Mouse (Mus musculus) embryonic facial prominence, embryonic 11.5 days (tissue): ENCODE data around the gene Apoc1. TPM values are rescaled to one million over a fixed set of nuclear protein-coding genes. Genes with fewer than 3 reads are reported as not detected.

ENCODE experiments used
- ATAC-seq: fragments of 200-750 bp; cut with Nextera tagmentation; replicated peaks from 2 replicates; pipeline ENCODE4 v1.8.0; 2017; ENCODE audit warnings: low read depth; ENCODE audit not compliant: insufficient number of reproducible peaks, low FRiP score, low TSS enrichment
- DNase-seq: peaks from one replicate; pipeline ENCODE4 v3.0.0-alpha.2; 2015; ENCODE audit warnings: low spot score
- H3K27ac ChIP-seq: fragments of 300-500 bp; sonication (generic); replicated peaks from 2 replicates; pipeline ENCODE4 v1.5.1; 2014; ENCODE audit warnings: mild to moderate bottlenecking, low read depth, low read length, control low read depth
- H3K27me3 ChIP-seq: fragments of 300-500 bp; sonication (generic); 2 replicates; pipeline ENCODE4 v1.6.1; 2014; ENCODE audit warnings: mild to moderate bottlenecking, low read length, moderate library complexity, mixed read lengths; ENCODE audit not compliant: control insufficient read depth, insufficient read depth
- H3K36me3 ChIP-seq: fragments of 300-500 bp; sonication (generic); replicated peaks from 2 replicates; pipeline ENCODE4 v1.6.1; 2014; ENCODE audit warnings: low read depth, mild to moderate bottlenecking, low read length, moderate library complexity, mixed read lengths; ENCODE audit not compliant: control insufficient read depth, insufficient read depth
- H3K4me1 ChIP-seq: fragments of 300-500 bp; sonication (generic); 2 replicates; pipeline ENCODE4 v1.6.1; 2014; ENCODE audit warnings: low read length, mixed read lengths; ENCODE audit not compliant: control insufficient read depth, insufficient read depth
- H3K4me2 ChIP-seq: fragments of 300-500 bp; sonication (generic); 2 replicates; pipeline ENCODE4 v1.6.1; 2014; ENCODE audit warnings: low read depth, mild to moderate bottlenecking, control low read depth, low read length, moderate library complexity
- H3K4me3 ChIP-seq: fragments of 300-500 bp; sonication (generic); 2 replicates; pipeline ENCODE4 v1.5.1; 2014; ENCODE audit warnings: low read depth, low read length, control low read depth
- H3K9ac ChIP-seq: fragments of 300-500 bp; sonication (generic); replicated peaks from 2 replicates; pipeline ENCODE4 v1.6.1; 2014; ENCODE audit warnings: mild to moderate bottlenecking, control low read depth, low read length
- H3K9me3 ChIP-seq: fragments of 300-500 bp; sonication (generic); replicated peaks from 2 replicates; pipeline ENCODE4 v1.6.1; 2016; ENCODE audit warnings: mild to moderate bottlenecking, low read length, inconsistent platforms, mixed read lengths; ENCODE audit not compliant: control insufficient read depth
- WGBS: fragments of 180-500 bp; shearing (Covaris S2); extraction: QIAGEN DNeasy Blood & Tissue Kit; methylation state at CpG from one replicate; pipeline ENCODE4 v1.1.7; 2014; 5-methylcytosine and 5-hydroxymethylcytosine counted together
- polyA plus RNA-seq: library from polyadenylated mRNA; unstranded; fragments of >200 nt; fragmentation: Nextera tagmentation; extraction: Ambion mirVana; gene quantifications from 2 replicates; pipeline ENCODE4 v1.2.1, GENCODE M21; 2014

Apoc1 gene
- polyA plus RNA-seq, 1 experiment from 2014 or later: 6.1 TPM

DNA sequence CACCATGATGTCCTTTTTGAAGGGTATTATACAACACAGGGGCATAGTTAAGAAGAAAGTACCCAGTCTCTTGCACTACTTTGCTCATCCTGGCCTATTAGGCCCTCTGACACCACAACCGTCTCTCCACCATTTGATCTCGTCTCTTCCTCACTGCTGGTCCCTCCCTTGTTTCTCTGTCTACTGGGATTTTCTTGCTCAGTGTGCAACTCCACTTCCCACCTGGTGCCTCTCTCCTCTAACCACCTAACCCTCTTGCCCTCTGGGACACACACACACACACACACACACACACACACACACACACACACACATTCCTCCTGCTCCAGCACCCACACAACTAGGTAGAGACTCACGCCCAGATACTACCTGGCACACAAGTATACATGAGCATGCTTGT is 13.6 kb downstream of the Apoc1 start:
- ATAC-seq (no peak), DNase-seq (no peak)
- no peak overlapping the region for H3K4me2 ChIP-seq
- no peak overlapping the region for H3K27ac ChIP-seq
- H3K4me3 ChIP-seq: no peak overlapping the region
- H3K36me3 ChIP-seq: no peaks in the 10 kb centered on the region
- H3K9me3 ChIP-seq: no peaks in the 10 kb centered on the region
- no peaks in the 10 kb centered on the region for H3K27me3 ChIP-seq
- H3K4me1 ChIP-seq: no peaks in the 10 kb centered on the region
- H3K9ac ChIP-seq: no peak overlapping the region
- WGBS: 93% methylated on average over 3 of the region's 3 CpGs

DNA sequence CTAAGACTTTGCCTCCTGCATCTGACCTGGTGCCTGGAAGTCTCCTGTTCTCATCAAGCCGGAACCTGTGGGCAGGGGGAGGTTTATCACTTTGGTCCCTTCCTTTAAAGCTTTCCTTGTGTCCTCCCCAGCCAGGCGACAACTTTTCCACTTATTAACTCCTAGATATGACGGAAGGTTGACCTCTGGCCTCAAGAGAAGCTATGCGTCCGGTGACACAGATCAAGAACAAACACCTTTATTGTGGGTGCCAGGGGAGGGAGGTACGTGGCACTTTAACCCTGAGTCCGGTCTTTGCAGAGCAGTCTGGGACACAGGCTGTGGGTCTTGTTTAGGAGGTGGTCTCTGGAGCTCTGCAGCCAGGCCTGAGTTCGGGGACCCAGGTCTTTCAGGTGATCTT is 14.6 kb downstream of the Apoc1 start, which contains the start of gene Apoc2:
Gene Apoc2 (minus strand): TSS at position 70 of the 400 bp plus-strand sequence.
- ATAC-seq (no peak), DNase-seq (no peak)
- WGBS: 68% methylated on average over 8 of the region's 8 CpGs

DNA sequence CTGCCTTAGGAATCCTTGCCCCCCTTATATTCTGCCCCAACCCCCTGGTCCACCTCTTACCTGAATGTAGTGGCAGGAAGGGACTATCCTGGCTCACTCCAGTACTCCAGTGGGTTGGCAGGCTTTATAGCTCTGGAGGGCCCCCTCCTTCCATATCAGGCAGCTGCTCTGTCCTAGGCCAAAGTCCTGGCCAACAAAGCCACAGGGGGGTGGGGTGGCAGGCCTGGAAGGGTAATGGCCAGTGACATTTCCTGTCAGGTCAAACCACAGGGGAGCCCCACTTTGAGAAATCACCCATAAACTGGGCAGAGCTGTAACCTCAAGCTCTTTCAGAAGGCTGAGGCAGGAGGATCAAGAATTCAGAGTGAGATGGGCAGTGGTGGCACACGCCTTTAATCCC is 15.8 kb downstream of the Apoc1 start:
- H3K4me3 ChIP-seq: no peak overlapping the region
- no peaks in the 10 kb centered on the region for H3K9me3 ChIP-seq
- no peak for ATAC-seq
- H3K4me1 ChIP-seq: no peaks in the 10 kb centered on the region
- H3K36me3 ChIP-seq: no peaks in the 10 kb centered on the region
- DNase-seq: no peak
- no peaks in the 10 kb centered on the region for H3K27me3 ChIP-seq
- 60% methylated on average over 1 of the region's 1 CpGs for WGBS
- H3K4me2 ChIP-seq: no peak overlapping the region
- H3K27ac ChIP-seq: no peak overlapping the region
- no peak overlapping the region for H3K9ac ChIP-seq

More for the DNA sequence above, 14.6 kb downstream of the Apoc1 start, which contains the start of gene Apoc2:
- H3K27me3 ChIP-seq: no peaks in the 10 kb centered on the region
- no peak within 1 kb of the TSS for H3K9ac ChIP-seq
- H3K4me1 ChIP-seq: no peaks in the 10 kb centered on the region
- H3K4me3 ChIP-seq: no peak within 1 kb of the TSS
- no peak within 1 kb of the TSS for H3K27ac ChIP-seq
- H3K36me3 ChIP-seq: no peaks in the 10 kb centered on the region
- H3K4me2 ChIP-seq: no peak within 1 kb of the TSS
- no peaks in the 10 kb centered on the region for H3K9me3 ChIP-seq

GRCm38 (mm10) chr7:19675824-19676223 is 16.6 kb downstream of the Apoc1 start:
- H3K27me3 ChIP-seq: no peaks in the 10 kb centered on the region
- ATAC-seq (no peak), DNase-seq (no peak)
- no peak overlapping the region for H3K4me3 ChIP-seq
- no peak overlapping the region for H3K27ac ChIP-seq
- whole genome bisulfite sequencing: 82% methylated on average over 10 of the region's 10 CpGs
- H3K36me3 ChIP-seq: no peaks in the 10 kb centered on the region
- H3K4me2 ChIP-seq: no peak overlapping the region
- H3K9ac ChIP-seq: no peak overlapping the region
- H3K4me1 ChIP-seq: no peaks in the 10 kb centered on the region
- H3K9me3 ChIP-seq: no peaks in the 10 kb centered on the region

DNA sequence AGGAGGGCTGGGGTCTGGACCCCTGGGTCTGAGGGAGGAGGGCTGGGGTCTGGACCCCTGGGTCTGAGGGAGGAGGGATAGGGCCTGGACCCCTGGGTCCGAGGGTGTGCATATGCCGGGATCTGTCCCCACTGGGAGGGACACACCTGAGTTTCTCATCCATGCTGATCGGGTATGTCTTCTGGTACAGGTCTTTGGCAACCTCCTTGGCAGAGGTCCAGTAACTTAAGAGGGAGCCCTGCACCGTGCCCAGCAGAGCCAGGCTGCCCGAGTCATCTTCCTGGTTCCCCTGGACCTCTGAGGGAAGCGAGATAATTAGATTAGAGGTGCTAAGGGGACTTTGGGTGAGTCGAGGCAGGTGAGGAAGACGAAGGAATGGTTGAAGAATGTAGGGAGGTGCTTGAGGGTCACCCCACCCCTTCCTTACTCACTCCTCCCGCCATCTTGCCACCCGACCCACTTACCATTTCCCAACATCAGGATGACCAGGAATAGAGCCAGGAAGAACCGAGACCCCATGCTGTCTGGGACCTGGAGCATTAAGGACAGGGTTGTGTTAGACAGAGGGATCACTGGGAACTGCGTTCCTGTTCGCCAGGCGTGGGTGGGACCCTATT is 19.3 kb downstream of the Apoc1 start:
- Histone ChIP-seq H3K9ac (no peak overlapping the region), H3K9me3 (no peaks in the 10 kb centered on the region), H3K27ac (no peak overlapping the region), H3K4me2 (no peak overlapping the region), H3K4me3 (no peak overlapping the region), H3K4me1 (no peaks in the 10 kb centered on the region), H3K36me3 (no peaks in the 10 kb centered on the region), H3K27me3 (no peaks in the 10 kb centered on the region)
- ATAC-seq: no peak
- DNase-seq: no peak
- 65% methylated on average over 14 of the region's 14 CpGs for WGBS

GRCm38 (mm10) chr7:19671511-19671910 is 20.9 kb downstream of the Apoc1 start:
- H3K27me3 ChIP-seq: no peaks in the 10 kb centered on the region

GRCm38 (mm10) chr7:19668947-19669721 is 23.3 kb downstream of the Apoc1 start:
- WGBS: 7% methylated on average over 10 of the region's 10 CpGs
- DNase-seq: peak; percentile 96
- Histone ChIP-seq H3K4me3 (no peak overlapping the region), H3K9ac (peak overlapping the region; percentile 51), H3K27ac (0 out of 2 replicates have a peak overlapping the region, but pooled peaks have one; percentile 20), H3K9me3 (no peaks in the 10 kb centered on the region), H3K36me3 (no peaks in the 10 kb centered on the region), H3K27me3 (no peaks in the 10 kb centered on the region), H3K4me2 (peak overlapping the region; percentile 16; the same call in 1 of the 2 replicates), H3K4me1 (no peaks in the 10 kb centered on the region)
- ATAC-seq: peak; percentile 77

More at GRCm38 (mm10) chr7:19671511-19671910, 20.9 kb downstream of the Apoc1 start:
- 73% methylated on average over 10 of the region's 10 CpGs for WGBS
- H3K36me3 ChIP-seq: no peaks in the 10 kb centered on the region
- H3K27ac ChIP-seq: no peak overlapping the region
- no peaks in the 10 kb centered on the region for H3K9me3 ChIP-seq
- no peaks in the 10 kb centered on the region for H3K4me1 ChIP-seq
- DNase-seq: no peak
- no peak overlapping the region for H3K9ac ChIP-seq
- H3K4me2 ChIP-seq: no peak overlapping the region
- no peak for ATAC-seq
- H3K4me3 ChIP-seq: no peak overlapping the region

- DNase-seq (no peak), ATAC-seq (no peak)
- H3K4me2 ChIP-seq: no peak overlapping the region
- WGBS: 82% methylated on average over 2 of the region's 2 CpGs
- no peaks in the 10 kb centered on the region for H3K9me3 ChIP-seq
- no peak overlapping the region for H3K27ac ChIP-seq
- H3K9ac ChIP-seq: no peak overlapping the region
- no peak overlapping the region for H3K4me3 ChIP-seq
- H3K36me3 ChIP-seq: no peaks in the 10 kb centered on the region
- no peaks in the 10 kb centered on the region for H3K27me3 ChIP-seq
- H3K4me1 ChIP-seq: peaks cover 6% of the 10 kb centered on the region; the same call in 1 of the 2 replicates
These were observed 25.0 kb downstream of the Apoc1 start for GRCm38 (mm10) chr7:19667434-19667833.
